Mouse (Mus musculus): ENCODE measurements around the gene Olfr294. TPM values are rescaled to one million over a fixed set of nuclear protein-coding genes. Genes with fewer than 3 reads are reported as not detected.

Gene Olfr294
- polyA plus RNA-seq (2014; fragmentation: Nextera tagmentation; extraction: Ambion mirVana): not detected in 2 replicates

DNA sequence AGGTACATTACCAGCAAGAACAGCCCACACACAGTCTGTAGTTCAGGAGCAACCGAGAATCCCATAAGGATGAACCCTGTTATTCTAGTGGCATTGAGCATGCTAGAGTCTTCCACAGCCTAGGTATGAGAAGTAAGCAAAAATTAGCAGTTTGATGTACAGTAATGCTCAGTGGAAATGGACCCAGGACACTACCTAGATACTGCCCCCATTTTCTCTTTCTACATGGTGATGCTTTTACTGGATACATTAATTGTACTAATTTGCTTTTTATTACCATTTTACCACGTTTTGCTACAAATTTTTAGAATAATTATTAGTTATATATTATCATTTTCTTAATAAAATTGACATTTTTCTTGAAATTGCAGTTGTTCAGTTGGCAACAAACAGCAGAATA lies at the start of gene Olfr294:
TSS of gene Olfr294 (minus strand) at position 101 of the 400 bp plus-strand sequence.
- ATAC-seq (ENCODE audit: insufficient number of reproducible peaks, low FRiP score, low TSS enrichment, low read depth) (no peak), DNase-seq (ENCODE audit: low spot score) (no peak)
- Histone ChIP-seq H3K27me3 (ENCODE audit: control insufficient read depth, insufficient read depth, low read length) (no peaks in the 10 kb centered on the region), H3K4me1 (ENCODE audit: control insufficient read depth, insufficient read depth, low read length) (no peaks in the 10 kb centered on the region), H3K36me3 (ENCODE audit: control insufficient read depth, insufficient read depth, low read length) (no peaks in the 10 kb centered on the region), H3K4me2 (ENCODE audit: low read depth, severe bottlenecking) (no peak within 1 kb of the TSS), H3K27ac (replicated peaks; ENCODE audit: low read depth, low read length) (no peak within 1 kb of the TSS), H3K9me3 (ENCODE audit: control insufficient read depth, low read length) (no peaks in the 10 kb centered on the region), H3K9ac (ENCODE audit: low read length) (no peak within 1 kb of the TSS), H3K4me3 (ENCODE audit: low read depth, low read length) (no peak within 1 kb of the TSS)
- 60% methylated on average over 2 of the region's 2 CpGs for WGBS

GRCm38 (mm10) chr7:86648761-86649160 lies 32.3 kb upstream of the Olfr294 start, which contains the start of gene Olfr293:
Gene Olfr293 (plus strand): TSS chr7:86649061.
- Histone ChIP-seq H3K27me3 (ENCODE audit: control insufficient read depth, insufficient read depth, low read length) (no peaks in the 10 kb centered on the region), H3K4me3 (ENCODE audit: low read depth, low read length) (no peak within 1 kb of the TSS), H3K27ac (replicated peaks; ENCODE audit: low read depth, low read length) (no peak within 1 kb of the TSS), H3K4me1 (ENCODE audit: control insufficient read depth, insufficient read depth, low read length) (no peaks in the 10 kb centered on the region), H3K9me3 (ENCODE audit: control insufficient read depth, low read length) (no peaks in the 10 kb centered on the region), H3K4me2 (ENCODE audit: low read depth, severe bottlenecking) (no peak within 1 kb of the TSS), H3K36me3 (ENCODE audit: control insufficient read depth, insufficient read depth, low read length) (no peaks in the 10 kb centered on the region), H3K9ac (ENCODE audit: low read length) (no peak within 1 kb of the TSS)
- WGBS: 92% methylated on average over 4 of the region's 4 CpGs
- DNase-seq (ENCODE audit: low spot score) (no peak), ATAC-seq (ENCODE audit: insufficient number of reproducible peaks, low FRiP score, low TSS enrichment, low read depth) (no peak)

GRCm38 (mm10) chr7:86583562-86583961 lies 32.9 kb downstream of the Olfr294 start, which contains the start of gene Olfr295:
Gene Olfr295 (plus strand): TSS chr7:86583862.
- H3K4me3 ChIP-seq (ENCODE audit: low read depth, low read length): no peak within 1 kb of the TSS
- no peak within 1 kb of the TSS for H3K27ac ChIP-seq (replicated peaks; ENCODE audit: low read depth, low read length)
- H3K36me3 ChIP-seq (ENCODE audit: control insufficient read depth, insufficient read depth, low read length): no peaks in the 10 kb centered on the region
- ATAC-seq (ENCODE audit: insufficient number of reproducible peaks, low FRiP score, low TSS enrichment, low read depth): no peak
- DNase-seq (ENCODE audit: low spot score): no peak
- H3K4me1 ChIP-seq (ENCODE audit: control insufficient read depth, insufficient read depth, low read length): no peaks in the 10 kb centered on the region
- H3K4me2 ChIP-seq (ENCODE audit: low read depth, severe bottlenecking): no peak within 1 kb of the TSS
- 84% methylated on average over 2 of the region's 2 CpGs for WGBS
- no peaks in the 10 kb centered on the region for H3K9me3 ChIP-seq (ENCODE audit: control insufficient read depth, low read length)
- H3K27me3 ChIP-seq (ENCODE audit: control insufficient read depth, insufficient read depth, low read length): no peaks in the 10 kb centered on the region
- H3K9ac ChIP-seq (ENCODE audit: low read length): no peak within 1 kb of the TSS

Other genes starting within 250 kb of the Olfr294 start
- gene Olfr305, start 249.7 kb downstream of the Olfr294 start, polyA plus RNA-seq (2014; fragmentation: Nextera tagmentation; extraction: Ambion mirVana): not detected in 2 replicates
- not detected in 2 replicates for gene Olfr304, start 230.0 kb downstream of the Olfr294 start, polyA plus RNA-seq (2014; fragmentation: Nextera tagmentation; extraction: Ambion mirVana)
- not detected in 2 replicates for gene Olfr303, start 218.9 kb downstream of the Olfr294 start, polyA plus RNA-seq (2014; fragmentation: Nextera tagmentation; extraction: Ambion mirVana)
- not detected in 2 replicates for gene Olfr301, start 212.8 kb downstream of the Olfr294 start, polyA plus RNA-seq (2014; fragmentation: Nextera tagmentation; extraction: Ambion mirVana)
- not detected in 2 replicates for gene Olfr299, start 156.7 kb downstream of the Olfr294 start, polyA plus RNA-seq (2014; fragmentation: Nextera tagmentation; extraction: Ambion mirVana)
- gene Olfr298, start 124.2 kb downstream of the Olfr294 start, polyA plus RNA-seq (2014; fragmentation: Nextera tagmentation; extraction: Ambion mirVana): not detected in 2 replicates
- gene Olfr297, start 96.7 kb downstream of the Olfr294 start, polyA plus RNA-seq (2014; fragmentation: Nextera tagmentation; extraction: Ambion mirVana): not detected in 2 replicates
- not detected in 2 replicates for gene Olfr295, start 32.8 kb downstream of the Olfr294 start, polyA plus RNA-seq (2014; fragmentation: Nextera tagmentation; extraction: Ambion mirVana)
- not detected in 2 replicates for gene Olfr293, start 32.4 kb upstream of the Olfr294 start, polyA plus RNA-seq (2014; fragmentation: Nextera tagmentation; extraction: Ambion mirVana)
- gene Olfr292, start 71.7 kb upstream of the Olfr294 start, polyA plus RNA-seq (2014; fragmentation: Nextera tagmentation; extraction: Ambion mirVana): not detected in 2 replicates
- gene Folh1, start 159.3 kb upstream of the Olfr294 start, polyA plus RNA-seq (2014; fragmentation: Nextera tagmentation; extraction: Ambion mirVana): 0.06 TPM in 1 of 2 replicates, not detected in the other
- gene Vmn2r77, start 178.4 kb upstream of the Olfr294 start, polyA plus RNA-seq (2014; fragmentation: Nextera tagmentation; extraction: Ambion mirVana): not detected in 2 replicates

Measured in limb, embryonic 11.5 days (tissue).